Mouse (Mus musculus) heart, adult 2 months (tissue): ENCODE results near the gene Slc35a3. TPM values are rescaled to one million over a fixed set of nuclear protein-coding genes. Genes with fewer than 3 reads are reported as not detected.
"Not testable (repeated sequence)": the region's sequence is repeated elsewhere in the genome, so short reads cannot be mapped to it uniquely, and the experiment has no call there.

Experiments
- DNase-seq, 2 experiments: peaks; one replicate each; pipeline ENCODE4 v3.0.0; 2021
- H3K27ac ChIP-seq: fragments of 200-600 bp; 2 replicates; pipeline ENCODE4 v1.8.1; 2022
- H3K27me3 ChIP-seq: fragments of 200-500 bp; 2 replicates; pipeline ENCODE4 v1.6.1; 2012; ENCODE audit warnings: mild to moderate bottlenecking, low read length, inconsistent platforms, mixed read lengths; ENCODE audit not compliant: control insufficient read depth, insufficient read depth
- H3K36me3 ChIP-seq: fragments of 200-500 bp; 2 replicates; pipeline ENCODE4 v1.6.1; 2012; ENCODE audit warnings: low read length, inconsistent platforms; ENCODE audit not compliant: control insufficient read depth, insufficient read depth
- H3K4me1 ChIP-seq: fragments of 200-500 bp; 2 replicates; pipeline ENCODE4 v1.6.1; 2011; ENCODE audit warnings: low read length; ENCODE audit not compliant: control insufficient read depth, insufficient read depth
- H3K4me3 ChIP-seq: fragments of 200-600 bp; 2 replicates; pipeline ENCODE4 v1.8.1; 2022
- H3K79me2 ChIP-seq: fragments of 200-500 bp; replicated peaks from 2 replicates; pipeline ENCODE4 v1.6.1; 2012; ENCODE audit warnings: mild to moderate bottlenecking, inconsistent platforms, low read length, moderate library complexity, mixed read lengths; ENCODE audit not compliant: control insufficient read depth, insufficient read depth
- H3K9ac ChIP-seq: fragments of 200-500 bp; 2 replicates; pipeline ENCODE4 v1.6.1; 2012; ENCODE audit warnings: low read depth, mild to moderate bottlenecking, control low read depth, inconsistent platforms, low read length, mixed read lengths
- CTCF ChIP-seq: fragments of 200-600 bp; IDR thresholded peaks from 2 replicates; pipeline ENCODE4 v1.8.1; 2022; ENCODE audit warnings: antibody characterized with exemption, mild to moderate bottlenecking, moderate library complexity
- EP300 ChIP-seq: fragments of 200-500 bp; IDR thresholded peaks from 2 replicates; pipeline ENCODE4 v1.6.1; 2011; ENCODE audit warnings: low read depth, low read length, control low read depth; ENCODE audit not compliant: insufficient read depth
- POLR2A ChIP-seq: fragments of 200-500 bp; IDR thresholded peaks from 2 replicates; pipeline ENCODE4 v1.6.1; 2011; ENCODE audit warnings: mild to moderate bottlenecking, low read depth, low read length, control low read depth; ENCODE audit not compliant: insufficient read depth
- WGBS: fragments of 180-500 bp; shearing (Covaris S2); methylation state at CpG from one replicate; pipeline ENCODE4 v1.1.7; 2018; 5-methylcytosine and 5-hydroxymethylcytosine counted together
- intact Hi-C: fragments of 180-260 bp; cut with DNase I; formaldehyde crosslinking; loops from one replicate; pipeline ENCODE4 v1.15.1; 2025
- polyA plus RNA-seq: library from polyadenylated mRNA; depleted of rRNA; stranded (reverse); fragments of >200 nt; gene quantifications from 2 replicates; pipeline ENCODE4 v1.2.3, GENCODE M21; 2012
- total RNA-seq, 2 experiments: library from RNA; stranded (reverse); gene quantifications; 2 replicates each; pipeline ENCODE4 v1.2.3; 2021

Gene Slc35a3
- total and polyA plus RNA-seq, 3 experiments = 5.7 to 11.2 (median 10.7) TPM

DNA sequence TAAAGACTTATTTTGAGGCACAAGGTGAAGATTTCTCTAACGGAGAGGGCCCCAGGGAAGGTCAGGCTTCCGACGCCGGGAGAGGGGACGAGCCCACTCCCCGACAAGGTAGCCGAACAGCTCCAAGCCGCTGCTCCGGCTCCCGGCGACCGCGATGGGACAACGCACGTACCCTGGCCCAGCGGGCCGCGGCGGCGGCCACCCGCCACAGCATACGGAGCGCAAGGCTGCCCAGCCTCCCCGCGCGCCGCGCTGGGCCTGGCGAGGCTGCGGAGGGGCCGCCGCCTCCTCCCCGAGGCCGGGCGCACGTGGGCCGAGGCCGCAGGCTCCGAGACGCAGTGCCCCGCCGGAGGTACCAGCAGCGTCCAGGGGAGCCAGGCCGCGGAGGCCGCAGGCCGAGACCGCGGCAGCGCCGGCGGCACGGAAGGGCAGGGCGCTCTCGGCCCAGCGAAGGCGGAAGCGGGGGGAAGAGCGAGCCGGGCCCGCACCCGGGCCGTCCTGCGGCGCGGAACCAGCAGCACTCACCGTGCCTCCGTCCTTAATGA is 50.7 kb downstream of the Slc35a3 start:
- peak overlapping the region; percentile 69 for H3K4me3 ChIP-seq
- intact Hi-C loops = loop anchor here (2.0 to 5.0 kb wide), 4 partner anchors 23 to 155 kb away; partner anchors contain the start of genes Rtca and Sass6
- under 1% methylated on average over 67 of the region's 68 CpGs for WGBS
- TF ChIP-seq CTCF (no peak), POLR2A (no peak), EP300 (no peak)
- H3K4me1 ChIP-seq = peaks cover 13% of the 10 kb centered on the region
- H3K36me3 ChIP-seq = peaks cover 10% of the 10 kb centered on the region
- peak overlapping the region; percentile 92 for H3K27ac ChIP-seq
- no peak for DNase-seq
- peaks cover 5% of the 10 kb centered on the region for H3K79me2 ChIP-seq
- peak overlapping the region; percentile 95 for H3K9ac ChIP-seq
- no peaks in the 10 kb centered on the region for H3K27me3 ChIP-seq

- peaks cover 5% of the 10 kb centered on the region for H3K79me2 ChIP-seq
- peaks cover 12% of the 10 kb centered on the region for H3K36me3 ChIP-seq
- 4% methylated on average over 16 of the region's 16 CpGs for WGBS
- TF ChIP-seq POLR2A = no peak
- no peak for TF ChIP-seq CTCF
- intact Hi-C loops = loop anchor here (2.0 to 5.0 kb wide), 2 partner anchors 23 to 154 kb away; partner anchors contain the start of gene Rtca
- peaks cover 15% of the 10 kb centered on the region for H3K4me1 ChIP-seq
- no peaks in the 10 kb centered on the region for H3K27me3 ChIP-seq
- no peak for DNase-seq
- peak overlapping the region; percentile 95 for H3K9ac ChIP-seq
- H3K27ac ChIP-seq = peak overlapping the region; percentile 92
- H3K4me3 ChIP-seq = peak overlapping the region; percentile 69
Observed at GRCm38 (mm10) chr3:116661288-116661869, 51.3 kb downstream of the Slc35a3 start.

DNA sequence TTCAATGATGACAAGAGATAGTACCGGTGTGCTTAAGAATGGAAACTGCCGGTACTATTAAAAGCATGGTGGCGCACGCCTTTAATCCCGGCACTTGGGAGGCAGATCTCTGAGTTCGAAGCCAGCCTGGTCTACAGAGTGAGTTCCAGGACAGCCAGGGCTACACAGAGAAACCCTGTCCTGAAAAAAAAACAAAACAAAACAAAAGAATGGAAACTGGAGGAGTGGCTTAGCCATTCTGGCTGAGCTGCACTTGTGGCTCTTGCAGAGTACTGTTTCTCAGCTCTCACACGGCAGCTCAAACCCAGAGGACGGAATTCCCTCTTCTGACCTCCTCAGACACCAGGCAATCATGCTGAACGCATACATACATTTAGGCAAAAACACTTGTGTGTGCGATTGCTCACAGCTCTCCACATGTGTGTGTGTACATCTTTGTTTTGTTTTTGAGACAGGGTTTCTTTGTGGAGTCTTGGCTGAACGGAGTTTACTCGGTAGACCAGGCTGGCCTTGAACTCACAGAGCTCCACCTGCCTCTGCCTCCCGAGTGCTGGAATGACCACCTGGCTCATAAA is 52.7 kb downstream of the Slc35a3 start:
- Histone ChIP-seq H3K79me2 (peaks cover 7% of the 10 kb centered on the region), H3K9ac (no peak overlapping the region), H3K4me3 (no peak overlapping the region), H3K27ac (no peak overlapping the region), H3K27me3 (no peaks in the 10 kb centered on the region), H3K36me3 (peaks cover 16% of the 10 kb centered on the region), H3K4me1 (peaks cover 22% of the 10 kb centered on the region)
- intact Hi-C loops = loop anchor here (2.0 to 5.0 kb wide), 2 partner anchors 21 to 153 kb away; partner anchors contain the start of gene Rtca
- 62% methylated on average over 13 of the region's 13 CpGs for WGBS
- DNase-seq = no peak
- TF ChIP-seq POLR2A (no peak), EP300 (no peak), CTCF (no peak)

DNA sequence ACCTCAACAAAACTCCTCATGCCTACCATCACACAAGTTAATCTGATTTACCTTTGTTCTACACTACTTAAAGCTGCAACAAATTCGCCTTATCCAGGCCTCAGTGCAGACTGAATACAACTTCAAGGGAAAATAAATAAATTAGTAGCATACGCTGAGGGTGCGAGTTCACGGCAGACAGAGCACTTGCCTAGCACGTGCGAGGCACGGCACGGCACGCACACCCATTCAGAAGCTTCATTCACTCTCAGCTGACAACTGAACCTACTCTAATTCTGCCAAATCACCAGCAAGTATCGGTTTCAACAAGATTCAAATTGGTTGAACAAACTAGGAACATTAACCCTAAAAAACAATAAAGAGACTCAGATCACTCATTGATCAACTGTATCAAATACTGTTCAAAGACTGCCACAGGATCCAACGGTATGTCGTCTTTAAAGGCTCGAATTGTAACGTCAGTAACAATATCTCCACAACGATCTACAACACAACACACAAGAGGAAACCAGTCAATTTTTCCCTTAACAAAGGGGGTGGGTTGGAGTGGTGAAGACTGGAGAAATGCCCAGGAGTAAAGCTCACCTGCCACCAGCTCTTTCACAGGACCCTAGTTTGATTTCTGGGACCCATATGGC is 53.6 kb downstream of the Slc35a3 start:
- Histone ChIP-seq H3K4me1 (peaks cover 24% of the 10 kb centered on the region), H3K9ac (no peak overlapping the region), H3K27me3 (no peaks in the 10 kb centered on the region), H3K27ac (no peak overlapping the region), H3K79me2 (peaks cover 8% of the 10 kb centered on the region), H3K36me3 (peaks cover 16% of the 10 kb centered on the region), H3K4me3 (no peak overlapping the region)
- WGBS = 72% methylated on average over 15 of the region's 15 CpGs
- TF ChIP-seq EP300 (no peak), CTCF (no peak), POLR2A (no peak)
- DNase-seq = no peak
- intact Hi-C loops = no loop called here

GRCm38 (mm10) chr3:116656184-116656965 is 56.3 kb downstream of the Slc35a3 start:
- intact Hi-C loops = no loop called here

DNA sequence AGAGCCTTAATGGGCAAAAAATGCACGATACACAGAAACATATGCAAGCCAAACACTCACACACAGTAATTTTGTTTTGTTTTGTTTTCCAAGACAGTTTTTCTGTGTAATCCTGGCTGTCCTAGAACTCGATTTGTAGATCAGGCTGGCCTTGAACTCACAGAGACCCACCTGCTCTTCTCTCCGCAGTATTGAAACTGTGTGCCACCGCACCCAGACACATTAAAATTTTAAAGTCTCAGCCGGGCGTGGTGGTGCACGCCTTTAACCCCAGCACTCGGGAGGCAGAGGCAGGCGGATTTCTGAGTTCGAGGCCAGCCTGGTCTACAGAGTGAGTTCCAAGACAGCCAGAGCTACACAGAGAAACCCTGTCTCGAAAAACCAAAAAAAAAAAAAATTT is 58.6 kb downstream of the Slc35a3 start:
- H3K27ac ChIP-seq, H3K27me3 ChIP-seq, intact Hi-C loops, DNase-seq, H3K4me3 ChIP-seq, H3K9ac ChIP-seq: not testable (repeated sequence)
- 93% methylated on average over 11 of the region's 11 CpGs for WGBS
- H3K4me1 ChIP-seq = peaks cover 24% of the 10 kb centered on the region
- peaks cover 12% of the 10 kb centered on the region for H3K79me2 ChIP-seq
- H3K36me3 ChIP-seq = peaks cover 20% of the 10 kb centered on the region

More at GRCm38 (mm10) chr3:116656184-116656965, 56.3 kb downstream of the Slc35a3 start:
- H3K27me3 ChIP-seq = no peaks in the 10 kb centered on the region
- 54% methylated on average over 7 of the region's 7 CpGs for WGBS
- H3K36me3 ChIP-seq = peaks cover 21% of the 10 kb centered on the region
- H3K79me2 ChIP-seq = peaks cover 11% of the 10 kb centered on the region
- peaks cover 28% of the 10 kb centered on the region for H3K4me1 ChIP-seq
- no peak overlapping the region for H3K27ac ChIP-seq
- no peak overlapping the region for H3K4me3 ChIP-seq
- H3K9ac ChIP-seq = no peak overlapping the region
- TF ChIP-seq EP300 = no peak
- DNase-seq = no peak
